Mouse (Mus musculus) cortical plate, adult 2 months (tissue): Measurements from ENCODE around the gene Wfikkn2.

ENCODE experiments used
- CTCF ChIP-seq: fragments of 200-500 bp; IDR thresholded peaks from 2 replicates; pipeline ENCODE4 v1.5.1; 2011; ENCODE audit warnings: mild to moderate bottlenecking, control low read depth, low read length; ENCODE audit not compliant: insufficient read depth; ENCODE audit errors: extremely low read depth
- POLR2A ChIP-seq: fragments of 200-500 bp; IDR thresholded peaks from 2 replicates; pipeline ENCODE4 v1.6.1; 2011; ENCODE audit warnings: mild to moderate bottlenecking, low read length, control low read depth; ENCODE audit not compliant: insufficient read depth; ENCODE audit errors: extremely low read depth

- TF ChIP-seq POLR2A (no peak), CTCF (no peak)
Measured at GRCm38 (mm10) chr11:94287105-94287504, 41.3 kb upstream of the Wfikkn2 start.
